Comparison of ENCODE assay signal across 31 mouse cellular contexts in genomic region chr12:113422736-113423254, GRCm38 (mm10).
DNase-seq lines count a peak whose midpoint lies in the region.
"Had no signal": no experiment of that assay in that cellular context is flagged by ENCODE, and none has a peak within 500 bp of the region (broad histone marks: within the 10 kb centered on the region; RNA-seq: fewer than 3 reads in every experiment).

No protein-coding gene starts in this region.

- peaks cover 16% of the 10 kb centered on the region for H3K79me2 ChIP-seq in macrophage (ENCODE audit: inconsistent target)

- 85% methylated on average over 5 of the region's 5 CpGs for WGBS in macrophage (ENCODE audit: missing documents)

- H3K27ac ChIP-seq in macrophage = 0 out of 2 replicates have a peak overlapping the region, but pooled peaks have one; percentile 66
- H3K27ac ChIP-seq: embryonic facial prominence, embryonic 10.5 days; embryonic facial prominence, embryonic 15.5 days; forebrain, embryonic 12.5 days; heart, embryonic 13.5 days; hindbrain, embryonic 10.5 days; hindbrain, embryonic 15.5 days; kidney, embryonic 15.5 days; liver, embryonic 13.5 days; stomach, embryonic 15.5 days had no signal

- DNase-seq in adrenal gland, adult (ENCODE audit: inconsistent age in 2 of 2, low spot score in 1 of 2) = peak; percentile 7 to 31
- no peak for DNase-seq in adrenal gland, adult 18-20 months (ENCODE audit: low spot score in 2 of 2)
- DNase-seq in spleen, adult 18-20 months = peak; percentile 40 to 48
- no peak for DNase-seq in spleen, postnatal 14 days (ENCODE audit: low spot score in 2 of 2)
- DNase-seq in A20 (ENCODE audit: low read depth, low spot score) = peak; percentile 67
- no peak for DNase-seq in urinary bladder, postnatal 10 days (ENCODE audit: low spot score)
- no peak for DNase-seq in cerebellum, postnatal 10 days
- DNase-seq: adrenal gland, adult 2 months; cerebellum, adult 2 months; cerebellum, postnatal 25 days; gastrocnemius, postnatal 14 days; heart, adult 18-20 months; heart, postnatal 14 days; kidney, adult 18-20 months; kidney, postnatal 4 days; layer of hippocampus, postnatal 36 days; left cerebral cortex, postnatal 4 days; liver, embryonic 13.5 days; lung, adult 18-20 months; lung, postnatal 4 days; midbrain, embryonic 14.5 days; right cerebral cortex, postnatal 25 days had no signal

- no peak overlapping the region for H3K4me3 ChIP-seq in macrophage (ENCODE audit: inconsistent target)
- H3K4me3 ChIP-seq: embryonic facial prominence, embryonic 10.5 days; embryonic facial prominence, embryonic 15.5 days; forebrain, embryonic 12.5 days; heart, embryonic 13.5 days; hindbrain, embryonic 10.5 days; hindbrain, embryonic 15.5 days; kidney, embryonic 15.5 days; liver, embryonic 13.5 days; stomach, embryonic 15.5 days had no signal

- H3K36me3 ChIP-seq in macrophage (ENCODE audit: inconsistent target) = no peaks in the 10 kb centered on the region
- H3K36me3 ChIP-seq: embryonic facial prominence, embryonic 10.5 days; embryonic facial prominence, embryonic 15.5 days; forebrain, embryonic 12.5 days; heart, embryonic 13.5 days; hindbrain, embryonic 10.5 days; hindbrain, embryonic 15.5 days; kidney, embryonic 15.5 days; liver, embryonic 13.5 days; stomach, embryonic 15.5 days had no signal

Comparison
In these comparisons a context has a peak if more than half of its experiments do, and no peak if none do; other contexts are left out.
1. DNase-seq: peak in adrenal gland, adult (2 of 2), spleen, adult 18-20 months (2 of 2) and A20 (single experiment); none in adrenal gland, adult 18-20 months (0 of 2), spleen, postnatal 14 days (0 of 2), urinary bladder, postnatal 10 days (single experiment) and cerebellum, postnatal 10 days (0 of 2).